Mouse (Mus musculus) frontal cortex, postnatal 10 days (tissue): Measurements from ENCODE around the gene Mapk9.
A peak's percentile ranks its signal among the peaks of the same experiment; 100 is the strongest.

Experiments used
- DNase-seq, 2 experiments: peaks; one replicate each; pipeline ENCODE4 v3.0.0; 2022; ENCODE audit warnings: low spot score in 2 of 2, mixed read lengths in 1 of 2

Gene Mapk9

DNA sequence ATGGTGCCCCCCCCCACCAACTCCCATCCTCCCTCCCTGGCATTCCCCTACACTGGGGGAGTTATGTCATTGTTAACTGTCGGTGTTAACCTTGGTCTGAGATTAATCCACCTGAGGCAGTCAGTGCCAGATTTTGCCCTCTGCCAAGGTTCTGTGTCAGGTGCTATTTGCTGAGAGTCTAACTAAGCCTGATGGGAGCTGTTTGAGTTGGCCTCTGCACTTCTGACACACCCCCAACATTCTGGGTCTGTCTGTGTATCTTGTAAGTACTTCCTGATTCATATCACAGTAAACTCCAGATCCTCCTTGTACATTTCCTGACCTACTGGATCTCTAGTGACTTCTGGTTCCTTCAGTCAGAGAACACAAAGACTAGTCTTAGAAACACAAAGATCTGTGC is 5.9 kb upstream of the Mapk9 start:
- no peak for DNase-seq

GRCm38 (mm10) chr11:49841886-49842285 is 4.7 kb upstream of the Mapk9 start:
- DNase-seq: no peak

DNA sequence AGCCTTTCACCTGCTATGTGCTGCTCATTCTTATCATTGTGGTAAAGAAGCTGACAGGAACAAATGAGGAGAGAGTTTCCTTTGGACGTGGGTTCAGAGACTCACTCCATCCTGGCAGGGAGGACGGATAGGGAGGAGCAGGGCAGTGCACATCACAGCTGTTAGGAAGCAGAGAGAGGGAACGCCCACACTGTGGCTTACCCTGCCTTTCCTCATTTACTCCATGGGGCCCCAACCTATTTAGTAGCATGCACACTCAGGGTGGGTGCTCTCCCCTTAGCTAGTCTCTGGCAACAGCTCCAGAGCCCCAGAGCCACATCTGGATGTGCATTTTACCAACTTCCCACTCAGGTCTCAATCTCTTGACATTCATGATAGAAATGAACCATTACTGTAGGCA is 3.8 kb upstream of the Mapk9 start:
- DNase-seq: no peak

DNA sequence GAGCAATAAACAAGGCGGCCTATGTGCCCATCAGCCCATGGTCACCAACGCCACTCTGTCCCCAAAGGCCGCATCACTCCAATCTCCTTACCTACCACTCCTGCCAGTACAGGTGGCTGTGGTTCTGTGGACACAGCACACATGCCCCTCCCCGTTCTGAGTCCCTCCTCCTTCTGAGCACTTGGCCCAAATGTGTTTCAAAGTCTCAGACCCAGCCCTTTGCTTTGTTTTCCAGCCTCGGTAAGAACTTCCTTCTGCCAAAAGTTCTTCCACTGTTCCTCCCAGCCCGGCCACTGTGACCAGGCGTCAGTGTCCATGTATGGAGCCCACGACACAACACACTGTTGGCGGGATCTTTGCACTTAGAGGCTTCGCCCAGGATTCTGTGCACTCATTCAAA is 2.2 kb upstream of the Mapk9 start:
- no peak for DNase-seq

GRCm38 (mm10) chr11:49844969-49845368 is 1.6 kb upstream of the Mapk9 start:
- DNase-seq: peak; percentile 27 to 33

DNA sequence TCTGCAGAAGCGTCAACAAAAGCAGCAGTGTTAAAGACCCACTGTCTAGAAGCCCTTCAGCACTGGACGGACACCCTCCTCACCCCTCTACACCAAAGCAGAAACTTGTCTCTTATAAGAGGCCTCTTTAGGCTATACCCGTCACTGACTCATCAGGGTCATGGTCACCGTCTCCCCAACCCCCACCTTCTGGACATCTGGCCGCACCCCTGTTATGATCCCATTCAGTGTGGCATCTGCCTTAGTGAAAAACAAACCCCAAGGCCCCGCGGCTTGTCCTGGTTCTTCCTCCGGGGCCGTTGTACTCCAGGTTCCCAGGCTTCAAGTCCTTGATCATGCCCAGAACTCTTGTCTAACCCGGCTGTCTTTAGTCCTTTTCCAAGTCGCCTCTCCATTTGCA is 593 bp upstream of the Mapk9 start:
- no peak for DNase-seq

DNA sequence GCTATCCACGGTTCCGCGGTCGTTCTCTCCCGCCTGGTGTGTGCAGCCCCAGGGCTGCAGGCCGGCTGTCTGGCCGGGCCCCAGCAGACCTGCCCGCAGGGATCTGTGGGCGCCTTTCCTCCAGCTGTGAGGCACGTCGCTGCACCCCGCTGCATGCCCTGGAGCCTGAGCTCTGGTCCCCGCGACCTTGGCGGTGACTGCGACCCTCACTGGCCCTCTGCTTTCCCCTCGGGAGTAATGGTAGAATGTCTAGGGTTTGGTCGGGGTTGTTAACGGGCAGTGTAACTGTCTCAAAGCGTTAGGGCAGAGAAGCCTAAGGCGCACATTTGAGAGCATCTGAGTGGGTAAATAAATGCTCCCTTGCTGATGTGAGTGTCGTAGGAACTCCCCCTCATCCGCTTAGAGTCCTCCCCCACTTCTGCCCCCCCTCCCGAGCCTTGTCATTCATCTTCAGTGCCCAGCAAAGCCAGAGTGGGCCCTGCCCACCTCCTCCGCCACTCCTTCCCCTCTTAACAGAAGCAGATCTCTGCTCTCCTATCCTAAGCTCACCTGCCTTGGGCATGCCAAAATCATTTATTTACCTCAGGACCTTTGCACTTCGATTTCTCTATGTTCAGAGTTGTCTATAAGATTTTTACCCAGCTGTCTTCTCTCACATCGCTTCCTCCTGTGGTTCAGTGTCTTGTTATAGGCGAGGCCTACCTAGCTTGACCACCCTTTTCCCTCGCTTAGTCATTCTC is 690 bp downstream of the Mapk9 start:
- no peak for DNase-seq

DNA sequence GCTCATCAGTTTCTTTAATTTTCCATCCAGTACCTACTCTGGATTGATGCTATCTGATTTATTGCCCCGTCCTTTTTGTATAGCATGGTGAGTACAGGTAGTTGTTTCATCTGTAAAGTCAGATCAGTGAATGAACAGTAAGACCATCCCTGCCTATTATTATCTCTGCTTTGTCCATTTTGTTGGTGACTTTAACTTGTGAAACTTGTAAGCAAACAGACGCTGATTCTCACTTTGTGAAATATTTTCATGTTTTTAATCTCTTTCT is 1.2 kb downstream of the Mapk9 start:
- DNase-seq: no peak

- DNase-seq: no peak
Measured at GRCm38 (mm10) chr11:49848080-49848815, 1.7 kb downstream of the Mapk9 start.

DNA sequence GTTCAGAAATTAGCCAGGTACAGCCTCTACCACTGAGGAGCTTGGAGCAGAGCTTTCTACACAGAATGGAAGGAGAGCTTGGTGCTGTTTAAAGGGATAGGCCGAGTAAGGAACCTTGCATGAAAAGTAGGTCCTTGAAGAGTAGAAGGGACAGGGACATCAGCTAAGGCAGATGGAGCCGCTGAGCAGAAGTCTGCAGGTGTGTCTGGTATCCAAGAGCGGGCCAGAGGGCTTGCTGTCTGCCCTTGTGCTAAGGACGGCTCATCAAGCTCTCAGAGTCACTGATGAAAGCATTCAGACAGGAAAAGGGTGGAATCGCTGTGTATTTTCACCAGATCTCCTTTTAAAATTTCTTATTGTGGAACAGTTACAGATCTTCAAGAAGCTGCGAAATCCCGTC is 3.8 kb downstream of the Mapk9 start:
- DNase-seq: no peak

DNA sequence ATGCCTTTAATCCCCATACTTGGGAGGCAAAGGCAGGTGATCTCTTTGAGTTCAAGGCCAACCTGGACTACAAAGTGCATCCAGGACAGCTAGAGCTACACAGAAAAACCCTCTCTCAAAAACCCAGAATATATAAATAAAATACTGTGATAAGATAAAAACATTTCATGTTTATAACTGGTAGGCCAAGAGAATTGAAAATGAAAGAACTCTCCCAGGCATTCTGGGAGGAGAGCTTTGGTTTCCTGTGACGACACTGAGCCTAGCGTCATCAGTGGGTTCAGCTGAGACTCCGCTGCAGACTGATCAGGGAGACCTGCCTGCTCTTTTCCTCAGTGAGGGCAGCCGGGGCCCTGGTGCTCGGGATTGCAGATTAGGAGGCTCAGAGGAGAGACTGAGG is 8.6 kb downstream of the Mapk9 start:
- DNase-seq: no peak

- DNase-seq: no peak
Measured at GRCm38 (mm10) chr11:49861139-49861538, 14.6 kb downstream of the Mapk9 start.

DNA sequence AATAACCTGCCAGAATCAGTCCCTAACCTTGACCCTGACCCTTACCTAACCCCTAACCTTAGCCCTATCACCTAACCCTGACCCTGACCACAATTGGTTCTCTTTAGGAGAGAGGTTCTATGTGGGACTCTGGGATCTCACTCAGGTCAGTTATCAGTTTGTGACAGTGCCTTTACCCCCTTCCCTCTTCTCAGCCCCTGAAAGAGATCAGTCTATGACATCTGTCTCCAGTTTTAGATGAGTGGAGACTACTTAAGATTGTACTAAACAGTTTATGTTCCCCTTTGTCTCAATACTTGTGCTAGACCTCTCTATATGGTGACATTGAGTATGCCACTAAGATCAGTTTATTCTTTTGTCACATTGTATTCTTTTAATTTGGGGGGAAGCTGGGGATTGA is 17.4 kb downstream of the Mapk9 start:
- DNase-seq: no peak

DNA sequence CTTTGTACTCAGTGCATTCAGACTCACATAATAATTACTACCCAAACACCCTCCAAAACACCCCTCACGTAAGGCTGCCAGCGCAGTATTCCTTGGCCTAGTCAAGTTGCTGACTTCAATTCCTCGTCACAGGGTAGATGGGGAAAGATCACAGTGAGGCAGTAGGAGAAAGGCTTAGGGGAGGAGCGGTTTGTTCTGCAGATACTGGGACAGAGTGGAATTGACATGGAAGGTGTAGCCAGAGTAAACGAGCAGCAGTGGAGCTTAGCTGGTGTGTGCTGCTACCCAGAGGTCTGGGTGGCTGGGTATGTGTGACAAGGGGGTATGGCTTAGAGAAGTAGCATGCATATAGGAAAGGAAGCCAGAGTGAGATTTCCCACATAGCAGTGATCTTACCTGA is 20.8 kb downstream of the Mapk9 start:
- DNase-seq: no peak

DNA sequence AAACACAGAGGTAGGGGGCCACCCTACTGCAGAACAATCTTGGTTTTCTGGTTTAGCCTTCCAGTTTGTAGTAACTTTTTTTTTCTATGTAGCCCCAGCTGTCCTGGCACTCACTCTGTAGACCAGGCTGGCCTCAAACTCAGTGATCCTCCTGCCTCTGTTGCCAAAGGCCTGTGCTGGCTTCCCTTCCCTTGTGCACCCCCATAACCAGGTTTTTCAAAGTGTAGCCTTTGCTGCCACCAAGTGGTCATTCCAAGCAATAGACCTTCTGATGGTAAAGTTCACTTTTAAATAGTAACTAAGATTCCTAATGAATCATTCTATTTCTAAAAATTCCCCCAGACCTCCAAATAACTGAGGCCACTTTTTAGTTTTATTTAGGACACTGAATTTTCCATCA is 23.2 kb downstream of the Mapk9 start:
- DNase-seq: no peak

GRCm38 (mm10) chr11:49871914-49872313 is 25.4 kb downstream of the Mapk9 start:
- DNase-seq: no peak

DNA sequence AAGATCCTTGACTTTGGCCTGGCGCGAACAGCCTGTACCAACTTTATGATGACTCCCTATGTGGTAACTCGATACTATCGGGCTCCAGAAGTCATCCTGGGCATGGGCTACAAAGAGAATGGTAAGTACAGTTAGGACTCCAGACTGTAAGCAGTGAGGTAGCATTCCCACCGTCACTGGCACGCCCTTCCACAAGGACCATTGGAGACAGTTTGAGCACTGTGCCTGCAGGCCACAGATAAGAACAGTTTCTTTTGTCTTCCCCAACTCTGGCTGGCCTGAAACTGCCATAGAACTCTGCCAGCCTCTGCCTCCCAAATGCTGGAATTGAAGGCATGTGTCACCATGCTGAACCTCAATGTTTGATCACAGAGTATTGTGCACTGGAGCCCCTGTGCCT is 26.2 kb downstream of the Mapk9 start:
- DNase-seq: no peak

DNA sequence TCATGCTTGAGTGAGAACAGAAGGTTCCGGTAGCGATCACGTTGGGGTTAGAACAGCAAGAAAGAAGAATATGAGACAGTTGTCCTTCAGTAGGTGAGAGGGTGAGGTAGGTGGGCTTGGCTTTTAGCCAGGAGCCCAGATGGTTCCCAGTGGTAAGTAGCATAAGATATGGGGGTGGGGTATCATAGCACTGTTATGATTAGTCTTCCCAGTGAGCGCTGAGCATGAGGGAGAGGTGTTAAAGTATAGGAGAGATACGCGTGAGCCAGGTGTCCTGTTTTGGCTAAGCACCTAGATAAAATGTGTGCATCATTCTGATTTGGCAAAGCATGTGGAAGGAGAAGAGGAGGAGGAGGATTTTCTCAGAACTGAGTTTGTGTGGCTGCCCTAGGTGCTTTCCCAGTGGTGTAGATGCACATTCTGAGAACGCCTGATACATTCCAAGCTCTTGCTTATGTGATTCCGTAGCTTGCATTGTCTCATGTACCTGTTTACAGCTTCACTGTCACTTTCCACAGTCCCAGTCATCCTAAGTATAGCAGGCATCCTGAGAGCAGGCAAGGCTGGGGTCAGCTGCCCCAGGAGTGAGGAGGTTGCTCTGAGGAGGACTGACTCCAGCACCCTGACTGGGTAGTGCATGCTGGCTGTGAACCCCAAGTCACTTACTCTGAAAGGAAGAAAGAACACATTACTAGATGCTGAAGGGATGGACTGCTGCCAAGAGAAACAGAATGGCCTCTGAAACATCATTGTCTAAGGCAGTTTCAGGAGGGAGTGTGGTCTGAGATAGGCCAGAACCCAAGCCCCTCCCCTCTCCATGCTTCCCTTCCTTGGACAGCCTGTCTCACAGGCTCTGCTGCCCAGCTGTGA is 30.6 kb downstream of the Mapk9 start:
- DNase-seq: no peak

- no peak for DNase-seq
Measured at GRCm38 (mm10) chr11:49879950-49880642, 33.5 kb downstream of the Mapk9 start.

GRCm38 (mm10) chr11:49883394-49883793 is 36.8 kb downstream of the Mapk9 start:
- DNase-seq: no peak

- no peak for DNase-seq
Measured at GRCm38 (mm10) chr11:49888469-49888868, 41.9 kb downstream of the Mapk9 start.

GRCm38 (mm10) chr11:49891993-49892392 is 45.4 kb downstream of the Mapk9 start:
- DNase-seq: no peak
